Mouse (Mus musculus): ENCODE data around the gene Mfsd4b4. TPM values are rescaled to one million over a fixed set of nuclear protein-coding genes. Genes with fewer than 3 reads are reported as not detected.
"Not testable (repeated sequence)": the region's sequence is repeated elsewhere in the genome, so short reads cannot be mapped to it uniquely, and the experiment has no call there.

Mfsd4b4 gene
- total RNA-seq (2021), result 1 to 10 TPM; 3.3 to 4.0 TPM

DNA sequence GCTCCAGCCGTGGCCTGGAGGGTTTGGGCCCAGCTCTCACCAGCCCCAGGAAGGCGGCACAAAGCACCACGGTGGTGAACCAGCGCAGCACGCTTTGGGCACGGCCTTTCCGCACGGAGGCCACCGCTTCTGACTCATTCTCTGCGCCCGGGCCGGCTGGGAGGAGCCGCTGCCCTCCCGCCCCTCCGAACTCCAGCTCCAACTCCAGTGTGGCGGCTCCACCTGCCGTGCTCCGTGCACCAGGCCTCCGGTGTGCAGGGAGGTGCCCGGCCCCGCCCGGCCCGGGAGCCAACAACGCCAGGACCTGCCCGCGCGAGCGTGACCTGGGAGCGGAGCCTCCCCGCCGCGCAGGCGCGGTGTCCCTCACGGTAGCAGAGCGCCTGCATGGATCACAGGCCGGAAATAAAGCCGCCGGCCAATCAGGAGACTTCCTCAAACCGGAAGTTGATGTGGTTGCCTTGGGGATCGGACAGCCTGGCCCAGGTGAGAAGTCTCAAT is at the start of gene Mfsd4b4:
TSS of gene Mfsd4b4 (minus strand) at position 365 of the 498 bp plus-strand sequence.
- intact Hi-C loops (cut with DNase I), result loop anchor here (5.0 kb wide), 1 partner anchor 58 kb away; no protein-coding TSS in a partner anchor
- peak; percentile 71 for DNase-seq (ENCODE audit: low spot score)

DNA sequence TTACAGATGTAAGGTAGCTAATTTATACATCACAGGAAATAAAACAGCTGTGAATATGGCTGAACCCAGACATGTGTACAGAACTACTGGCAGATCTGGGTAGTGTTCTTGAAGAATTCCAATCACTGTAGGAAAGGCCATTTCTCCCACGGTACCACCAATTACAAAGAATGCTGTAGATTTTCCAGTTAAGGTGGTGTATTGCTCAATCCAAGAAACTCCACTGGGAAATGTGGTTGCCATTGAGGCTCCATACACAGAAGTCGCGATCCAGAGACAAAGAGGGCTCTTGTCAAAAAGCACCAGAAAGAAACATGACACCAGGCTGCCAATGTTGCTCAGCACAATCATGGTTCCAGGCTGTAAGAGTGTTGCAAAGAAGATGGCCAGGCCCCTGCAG is 48.2 kb upstream of the Mfsd4b4 start:
- DNase-seq (ENCODE audit: low spot score); intact Hi-C loops (cut with DNase I): not testable (repeated sequence)

DNA sequence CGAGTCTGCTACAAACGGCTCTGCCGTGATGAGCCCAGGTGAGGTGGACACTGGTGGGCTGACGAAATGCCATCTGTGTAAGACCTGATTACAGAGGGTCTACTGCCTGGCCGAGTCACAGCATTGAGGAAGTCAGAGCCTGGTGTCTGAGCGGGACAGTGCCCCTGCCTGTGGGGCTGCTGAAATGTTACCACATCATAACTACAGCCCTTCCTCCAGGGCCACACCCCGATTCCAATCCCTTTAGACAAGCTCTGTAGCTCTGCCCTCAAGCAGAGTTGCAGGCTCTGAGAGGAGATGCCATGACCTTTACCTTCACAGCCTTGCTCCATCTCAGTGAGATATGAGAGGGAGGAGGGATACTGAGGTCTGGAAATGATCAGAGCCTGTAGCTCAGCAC is 37.5 kb upstream of the Mfsd4b4 start:
- DNase-seq (ENCODE audit: low spot score), result no peak
- intact Hi-C loops (cut with DNase I), result no loop called here

DNA sequence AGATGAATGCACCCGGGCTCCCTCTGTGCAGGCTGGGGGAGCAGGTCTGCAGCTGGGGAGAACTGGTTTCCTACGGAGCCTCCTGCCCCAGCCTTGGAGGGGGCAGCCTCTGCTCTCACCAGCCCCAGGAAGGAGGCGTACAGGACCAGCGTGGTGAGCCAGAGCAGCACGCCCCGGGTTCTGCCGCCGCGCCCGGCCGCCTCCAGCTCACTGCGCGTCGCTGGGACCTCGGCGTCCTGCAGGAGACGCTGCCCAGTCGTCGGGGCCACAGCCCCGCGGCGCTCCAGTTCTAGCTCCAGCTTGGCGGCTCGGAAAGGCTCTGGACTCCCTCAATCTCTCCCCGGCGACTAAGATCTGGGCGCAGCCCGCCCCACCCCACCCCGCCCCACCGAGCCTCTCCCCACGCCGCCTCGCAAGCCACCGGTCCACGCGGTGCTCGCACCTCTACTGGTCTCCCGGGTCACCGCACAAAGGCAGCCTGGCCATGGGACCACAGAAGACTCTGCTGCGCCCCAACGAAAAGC is 27.6 kb upstream of the Mfsd4b4 start, which contains the start of gene Mfsd4b2:
TSS of gene Mfsd4b2 (minus strand) at position 308 of the 524 bp plus-strand sequence.
- no peak for DNase-seq (ENCODE audit: low spot score)
- intact Hi-C loops (cut with DNase I), result no loop called here

DNA sequence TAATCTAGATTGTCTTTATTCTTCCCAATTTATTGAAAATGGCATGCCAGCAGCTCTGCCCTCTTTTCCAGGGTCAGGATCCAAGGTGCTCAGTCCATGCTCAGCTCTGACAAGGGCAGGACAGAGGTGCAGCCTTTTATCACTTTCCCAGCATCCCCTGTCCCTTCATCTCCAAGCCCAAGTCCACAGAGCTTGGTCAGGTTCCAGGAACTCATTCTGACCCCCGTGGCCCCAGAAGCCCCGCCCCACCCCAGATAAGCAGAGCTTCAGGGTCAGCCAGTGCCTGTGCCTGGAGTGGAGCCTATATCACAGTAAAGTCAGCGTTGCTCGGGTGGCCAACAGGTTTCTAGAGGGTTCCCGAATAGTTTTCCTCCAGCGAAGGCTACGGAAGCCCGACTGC is 25.5 kb upstream of the Mfsd4b4 start:
- DNase-seq (ENCODE audit: low spot score); intact Hi-C loops (cut with DNase I): not testable (repeated sequence)

DNA sequence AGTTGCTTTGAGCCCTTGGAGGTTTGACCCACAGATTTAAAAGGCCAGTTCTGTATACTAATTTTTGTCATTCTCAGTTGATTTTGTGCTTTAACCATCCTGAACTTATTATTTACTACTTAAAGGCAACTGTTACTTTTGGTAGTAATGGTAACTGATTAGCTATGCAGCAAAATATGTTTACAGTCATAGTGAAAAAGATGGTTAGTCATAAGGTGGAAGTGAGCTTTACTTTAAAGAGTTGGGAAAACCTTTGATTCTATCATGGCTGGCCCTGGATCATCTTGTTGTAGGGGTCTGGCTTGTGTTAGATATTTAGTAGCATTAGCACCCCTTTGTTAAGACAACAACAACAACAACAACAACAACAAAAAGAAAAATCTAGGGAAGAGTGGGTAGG is 13.6 kb upstream of the Mfsd4b4 start:
- intact Hi-C loops (cut with DNase I), result no loop called here
- no peak for DNase-seq (ENCODE audit: low spot score)

DNA sequence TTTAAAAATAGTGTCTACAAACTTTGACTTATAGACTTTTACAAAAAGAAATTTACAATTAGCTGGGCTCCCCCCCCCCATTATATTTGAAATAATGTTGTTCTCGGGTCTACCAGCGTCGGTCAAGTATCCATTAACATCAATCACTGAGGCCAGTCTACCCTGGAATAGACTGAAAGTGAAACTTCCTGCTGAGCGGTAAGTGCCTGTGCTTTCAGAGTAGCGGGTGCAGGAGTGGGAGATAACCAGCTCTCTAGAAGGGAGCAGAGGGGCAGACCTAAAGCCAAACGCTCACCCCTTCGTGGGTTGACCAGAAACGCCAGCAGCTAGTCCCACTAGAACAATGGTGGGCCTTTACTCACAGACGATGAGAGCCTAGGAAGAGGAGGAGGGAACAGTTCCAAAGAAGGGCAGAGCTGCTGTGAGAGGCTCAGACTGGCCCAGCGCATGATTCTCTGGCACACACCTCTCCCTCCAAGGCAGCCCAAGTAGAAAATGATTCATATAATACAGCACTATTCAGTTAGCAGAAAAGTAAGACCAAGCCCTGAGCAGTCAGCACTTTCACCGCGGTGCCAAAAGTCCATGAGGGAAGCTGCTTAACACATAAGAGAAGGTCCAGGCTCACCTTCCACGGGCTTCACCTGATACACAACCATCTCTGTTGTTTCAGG is 9.9 kb upstream of the Mfsd4b4 start:
- DNase-seq (ENCODE audit: low spot score), result no peak
- intact Hi-C loops (cut with DNase I), result no loop called here

DNA sequence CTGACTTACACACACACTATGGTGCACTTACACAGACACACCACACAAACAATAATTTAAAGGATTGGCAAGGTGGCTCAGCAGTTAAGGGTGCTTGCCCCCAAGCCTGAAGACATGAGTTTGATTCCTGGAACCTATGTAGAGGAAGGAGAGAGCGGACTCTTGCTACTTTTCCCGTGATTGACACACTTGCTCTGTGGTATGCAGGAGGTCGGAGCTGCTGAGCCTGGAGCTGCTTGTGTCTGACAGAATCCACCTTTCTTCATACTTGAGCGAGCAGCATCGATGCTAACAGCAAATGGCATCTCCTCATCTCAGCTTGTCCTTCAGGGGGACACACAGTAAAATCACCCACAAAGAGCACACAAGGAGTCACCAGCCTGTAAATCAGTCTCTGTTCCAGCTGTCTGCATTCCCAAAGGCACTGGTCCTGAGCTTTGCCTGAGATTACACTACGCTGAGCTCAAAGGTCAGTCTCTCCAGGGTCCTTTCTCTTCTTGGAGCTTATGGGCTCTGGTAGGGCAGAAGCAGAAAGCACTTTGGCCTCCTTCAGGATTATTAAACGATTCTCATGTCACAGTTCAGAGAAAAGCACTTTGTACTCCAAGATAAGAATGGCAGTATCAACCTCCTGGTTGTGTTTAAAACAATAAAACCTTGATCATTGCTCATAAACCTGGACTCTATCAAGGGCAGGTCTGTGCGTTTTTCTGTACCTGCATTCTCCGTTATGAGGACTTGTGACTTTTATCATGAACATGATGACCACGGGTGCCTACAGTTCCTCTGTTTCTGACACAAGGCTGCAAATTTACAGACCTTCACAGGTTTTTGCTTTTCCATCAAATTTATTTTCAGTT is 8.0 kb upstream of the Mfsd4b4 start:
- intact Hi-C loops (cut with DNase I), result no loop called here
- DNase-seq (ENCODE audit: low spot score), result no peak

DNA sequence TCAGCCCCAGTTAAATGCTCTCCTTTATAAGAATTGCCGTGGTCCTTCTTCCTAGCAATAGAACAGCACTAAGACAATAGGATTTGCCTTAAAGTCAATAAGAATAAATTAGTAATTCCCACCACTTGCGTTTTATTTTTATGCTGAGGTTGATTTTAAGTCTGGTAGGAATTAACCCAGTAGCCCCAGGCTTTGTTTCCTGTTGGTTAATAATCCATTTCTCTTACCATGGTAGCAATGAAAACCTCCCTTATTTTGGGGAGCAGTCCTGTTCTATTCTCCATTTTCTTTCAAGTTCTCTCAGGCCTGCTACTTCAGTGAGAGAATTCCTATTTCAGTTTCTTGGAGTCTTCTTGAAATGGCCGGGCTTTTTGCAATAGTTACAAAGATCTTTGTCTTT is 5.2 kb upstream of the Mfsd4b4 start:
- no peak for DNase-seq (ENCODE audit: low spot score)
- intact Hi-C loops (cut with DNase I), result no loop called here

DNA sequence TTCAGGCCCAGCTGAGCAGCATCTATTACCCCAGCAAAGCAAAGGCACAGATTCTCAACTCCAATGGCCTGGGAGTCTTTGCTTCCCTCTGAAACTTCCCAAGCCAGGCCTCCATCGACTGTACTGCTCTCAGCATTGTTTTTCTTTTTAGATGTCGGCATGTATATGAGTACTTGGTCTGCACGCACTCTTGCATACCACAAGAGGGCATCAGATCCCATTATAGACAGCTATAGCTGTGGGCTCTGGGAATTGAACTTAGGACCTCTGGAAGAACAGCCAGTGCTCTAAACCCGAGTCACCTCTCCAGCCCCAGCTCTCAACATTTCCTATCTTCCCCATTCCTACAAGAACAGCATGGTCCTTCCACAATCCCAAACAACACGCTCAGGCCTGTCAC is 2.5 kb downstream of the Mfsd4b4 start:
- intact Hi-C loops (cut with DNase I), result loop anchor here (5.0 kb wide), 1 partner anchor 61 kb away; no protein-coding TSS in a partner anchor
- no peak for DNase-seq (ENCODE audit: low spot score)

DNA sequence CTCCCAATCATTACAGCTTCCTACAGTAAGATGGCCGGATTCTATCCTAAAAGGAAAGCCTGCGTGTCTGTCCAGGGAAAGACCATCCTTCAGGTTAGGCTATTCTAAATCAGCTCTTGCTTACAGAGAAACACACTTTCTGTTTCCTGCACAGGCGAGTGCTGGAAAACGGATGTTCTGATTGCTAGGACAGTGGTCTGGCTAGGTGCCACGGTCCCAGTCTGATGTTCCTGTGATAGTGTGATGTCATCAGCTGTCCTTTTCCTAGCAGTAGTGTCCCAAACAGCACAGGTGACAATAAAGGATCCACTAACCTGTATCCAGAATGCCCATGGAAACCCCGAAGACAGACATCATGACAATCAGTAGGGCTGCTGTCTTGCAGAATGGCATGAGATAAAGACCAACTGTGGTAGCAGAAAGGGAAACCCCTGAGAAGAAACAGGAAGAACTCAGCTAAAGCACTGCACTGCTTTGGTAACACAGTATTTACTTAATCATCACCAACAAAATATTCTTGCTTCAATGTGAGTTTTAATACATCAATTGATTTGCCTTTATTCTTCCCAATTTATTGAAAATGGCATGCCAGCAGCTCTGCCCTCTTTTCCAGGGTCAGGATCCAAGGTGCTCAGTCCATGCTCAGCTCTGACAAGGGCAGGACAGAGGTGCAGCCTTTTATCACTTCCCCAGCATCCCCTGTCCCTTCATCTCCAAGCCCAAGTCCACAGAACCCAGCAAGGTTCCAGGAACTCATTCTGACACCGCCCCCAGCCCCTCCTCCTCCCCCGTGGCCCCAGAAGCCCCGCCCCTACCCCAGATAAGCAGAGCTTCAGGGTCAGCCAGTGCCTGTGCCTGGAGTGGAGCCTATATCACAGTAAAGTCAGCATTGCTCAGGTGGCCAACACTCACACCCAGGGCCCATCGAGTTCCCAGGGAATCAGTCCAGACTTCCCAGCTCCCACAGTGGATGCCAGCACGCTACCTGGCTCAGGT is 5.0 kb downstream of the Mfsd4b4 start:
- intact Hi-C loops (cut with DNase I), result no loop called here
- no peak for DNase-seq (ENCODE audit: low spot score)

DNA sequence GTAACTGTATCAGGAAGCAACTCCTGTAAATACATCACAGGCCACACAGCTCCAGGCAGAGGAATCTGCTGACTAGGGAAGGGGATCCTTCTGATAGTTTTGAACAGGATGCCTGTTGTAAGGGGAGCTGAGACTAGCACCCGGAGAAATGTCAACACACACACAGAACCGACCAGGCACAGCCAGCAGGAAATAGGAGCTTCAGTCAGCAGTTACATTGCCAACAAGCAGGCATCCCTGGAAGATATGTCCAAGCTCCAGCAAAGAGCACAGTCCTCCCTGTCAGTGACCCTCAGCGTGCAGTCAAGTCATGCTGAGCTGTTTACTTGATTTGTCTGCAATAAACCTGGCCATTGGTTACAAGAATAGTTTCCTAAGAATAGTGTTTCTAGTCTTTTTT is 10.4 kb downstream of the Mfsd4b4 start:
- intact Hi-C loops (cut with DNase I), result no loop called here
- no peak for DNase-seq (ENCODE audit: low spot score)

DNA sequence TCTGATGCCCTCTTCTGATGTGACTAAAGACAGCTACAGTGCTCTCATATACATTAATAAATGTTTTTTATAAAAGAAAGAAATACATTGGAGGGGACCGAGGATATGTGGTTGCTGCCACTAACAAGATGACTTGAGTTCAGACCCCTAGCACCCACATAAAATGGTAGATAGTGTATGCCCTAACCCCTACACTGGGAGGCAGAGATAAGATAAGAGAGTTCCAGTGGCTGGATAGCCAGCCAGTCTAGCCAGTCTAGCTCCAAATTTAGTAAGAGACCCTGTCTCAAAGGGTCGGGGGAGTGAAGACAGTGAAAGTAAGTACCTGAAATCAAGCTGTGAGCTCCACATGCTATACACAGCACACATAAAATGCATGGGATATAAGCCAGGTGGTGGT is 33.5 kb downstream of the Mfsd4b4 start:
- DNase-seq (ENCODE audit: low spot score), result no peak
- intact Hi-C loops (cut with DNase I), result no loop called here

DNA sequence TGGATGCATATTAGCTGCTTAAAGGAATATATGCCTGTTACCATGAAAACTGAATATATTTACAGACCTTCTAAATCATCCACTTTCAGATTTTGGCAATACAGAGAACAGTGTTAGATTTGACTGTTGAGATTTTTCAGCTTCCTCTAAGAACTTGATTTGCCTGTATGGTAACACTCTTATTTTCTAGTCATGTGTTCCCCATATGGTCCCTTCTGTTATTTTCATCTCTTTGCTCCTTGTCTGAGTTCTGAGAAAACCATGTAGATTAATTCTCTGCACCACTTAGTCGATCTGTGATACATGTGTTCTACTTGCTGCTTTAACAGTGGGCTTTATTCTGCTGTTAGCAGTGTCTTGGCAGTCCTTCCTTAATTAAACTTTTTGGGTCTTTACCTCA is 56.4 kb downstream of the Mfsd4b4 start:
- intact Hi-C loops (cut with DNase I), result no loop called here
- no peak for DNase-seq (ENCODE audit: low spot score)

Other genes starting within 250 kb of the Mfsd4b4 start
- gene Rev3l, start 167.1 kb downstream of the Mfsd4b4 start, total RNA-seq (2021), result 10 to 100 TPM; 13.7 to 16.0 TPM
- gene Mfsd4b2, start 27.7 kb upstream of the Mfsd4b4 start, total RNA-seq (2021), result not detected
- 1 to 10 TPM; 4.0 to 5.7 TPM for gene Mfsd4b3, start 60.9 kb upstream of the Mfsd4b4 start, total RNA-seq (2021)
- gene Mfsd4b5, start 87.4 kb upstream of the Mfsd4b4 start, total RNA-seq (2021), result under 1 TPM; 0.34 to 0.44 TPM
- gene Mfsd4b1, start 126.0 kb upstream of the Mfsd4b4 start, total RNA-seq (2021), result 1 to 10 TPM; 3.7 to 4.1 TPM
- 10 to 100 TPM; 23.0 to 25.2 TPM for gene Slc16a10, start 243.0 kb upstream of the Mfsd4b4 start, total RNA-seq (2021)

All from heart, postnatal 25 days (tissue).